Comparison of ENCODE assay signal across 14 mouse cellular contexts in genomic region chr12:100214738-100215137, GRCm38 (mm10). TPM values are rescaled to one million over a fixed set of nuclear protein-coding genes. Genes with fewer than 3 reads are reported as not detected.
DNase-seq lines count a peak whose midpoint lies in the region; ATAC-seq lines count a peak whose summit lies in the region.
"Had no signal": no experiment of that assay in that cellular context is flagged by ENCODE, and none has a peak within 500 bp of the region (broad histone marks: within the 10 kb centered on the region; RNA-seq: fewer than 3 reads in every experiment).

No protein-coding gene starts in this region.

- H3K36me3 ChIP-seq in lung, embryonic 15.5 days: no peaks in the 10 kb centered on the region

- DNase-seq in kidney, adult 18-20 months: peak; percentile 48
- DNase-seq in kidney, postnatal 4 days: no peak
- peak; percentile 51 for DNase-seq in NIH3T3 (ENCODE audit: low read depth)
- peak; percentile 28 for DNase-seq in adrenal gland, postnatal 25 days
- DNase-seq in heart, postnatal 36 days: no peak
- no peak for DNase-seq in heart, postnatal 14 days
- DNase-seq: cerebellum, adult 8-10 months; right cerebral cortex, postnatal 25 days; thymus, postnatal 4 days had no signal

- H3K27ac ChIP-seq in lung, embryonic 15.5 days: peak overlapping the region; percentile 63
- H3K27ac ChIP-seq: limb, embryonic 15.5 days had no signal

- ATAC-seq in lung, embryonic 15.5 days (ENCODE audit: borderline replicate concordance, extremely low read depth, low FRiP score, low TSS enrichment): peak; percentile 66
- ATAC-seq: intestine, postnatal 0 days; Patski had no signal

- H3K27me3 ChIP-seq in lung, embryonic 15.5 days: no peaks in the 10 kb centered on the region
- H3K27me3 ChIP-seq: limb, embryonic 15.5 days; Patski had no signal

- no peak overlapping the region for H3K9ac ChIP-seq in lung, embryonic 15.5 days
- H3K9ac ChIP-seq: limb, embryonic 15.5 days had no signal

- 37% methylated on average over 3 of the region's 3 CpGs for WGBS in lung, embryonic 15.5 days

- intact Hi-C loops in heart, postnatal 36 days (cut with DNase I): no loop called here
- intact Hi-C loops in heart, postnatal 14 days (cut with DNase I): no loop called here

- no peaks in the 10 kb centered on the region for H3K9me3 ChIP-seq in lung, embryonic 15.5 days
- H3K9me3 ChIP-seq: limb, embryonic 15.5 days had no signal

- H3K4me3 ChIP-seq in lung, embryonic 15.5 days: no peak overlapping the region
- H3K4me3 ChIP-seq: limb, embryonic 15.5 days had no signal

- H3K4me2 ChIP-seq in lung, embryonic 15.5 days: no peak overlapping the region
- H3K4me2 ChIP-seq: heart, embryonic 11.5 days; limb, embryonic 15.5 days had no signal

- H3K4me1 ChIP-seq in lung, embryonic 15.5 days: peaks cover 33% of the 10 kb centered on the region

RNA-seq across cellular contexts. Expression of gene Calm1, which starts 15.5 kb away (rescaled TPM):
- 302 and 339 TPM in 2 replicates for total RNA-seq in adrenal gland, postnatal 25 days (2021)
- 1,739 and 1,769 TPM in 2 replicates for polyA plus RNA-seq in lung, embryonic 15.5 days (2015; fragmentation: Nextera tagmentation; extraction: Ambion mirVana)
- total RNA-seq in heart, postnatal 36 days (2021): 100 to 1,000 TPM; 223 to 265 TPM
- total RNA-seq in heart, postnatal 14 days (2021): 100 to 1,000 TPM; 282 to 334 TPM

RNA-seq across cellular contexts. Expression of gene Nrde2, which starts 55.3 kb away (rescaled TPM):
- 15.7 and 24.2 TPM in 2 replicates for total RNA-seq in adrenal gland, postnatal 25 days (2021)
- polyA plus RNA-seq in lung, embryonic 15.5 days (2015; fragmentation: Nextera tagmentation; extraction: Ambion mirVana): 13.2 and 14.7 TPM in 2 replicates
- 10 to 100 TPM; 10.4 to 11.5 TPM for total RNA-seq in heart, postnatal 36 days (2021)
- total RNA-seq in heart, postnatal 14 days (2021): 10 to 100 TPM in 1 of 2 experiments, 1 to 10 TPM in 1; 8.4 to 11.9 TPM

Comparison
In these comparisons a context has a peak if more than half of its experiments do, and no peak if none do; other contexts are left out.
1. DNase-seq: peak in kidney, adult 18-20 months (single experiment), NIH3T3 (single experiment) and adrenal gland, postnatal 25 days (single experiment); none in kidney, postnatal 4 days (0 of 2), heart, postnatal 36 days (0 of 2) and heart, postnatal 14 days (0 of 2).